Mouse (Mus musculus): ENCODE measurements at regions not wholly inside any gene's neighbourhood (a gene's known extent, or its start where the extent isn't known, plus 50 kb on each side); places are given as distances from the start of the nearest gene placed in this dataset.

DNA sequence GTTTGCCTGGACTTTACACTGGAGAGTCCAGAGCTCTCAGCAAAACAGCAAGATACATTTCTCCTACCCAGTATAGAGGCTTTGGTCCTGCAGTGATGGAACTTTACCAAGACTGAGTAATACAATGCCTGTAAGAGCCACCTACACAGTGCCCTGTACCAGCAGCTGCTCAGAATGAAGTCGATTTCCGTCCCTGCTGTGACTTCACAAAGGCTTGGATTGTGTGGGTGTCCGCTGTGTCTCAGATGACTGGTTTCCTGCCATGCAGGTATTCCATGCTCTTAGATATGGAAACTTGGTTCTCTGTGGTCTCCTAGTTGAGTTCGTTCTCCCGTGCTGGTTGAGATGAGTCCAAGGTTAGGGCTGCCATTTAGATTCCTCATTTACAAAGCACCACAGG is 81.0 kb upstream of the Map4k3 start:
- TF ChIP-seq CTCF (IDR thresholded peaks at IDR 0.05; ENCODE audit: insufficient read depth, low read length), result no peak
- TF ChIP-seq POLR2A (IDR thresholded peaks at IDR 0.05; ENCODE audit: borderline replicate concordance, extremely low read depth, low read depth, low read length), result no peak

Data from lung, adult 2 months (tissue).